27 mouse cellular contexts compared by ENCODE assay signal in the genomic region with DNA sequence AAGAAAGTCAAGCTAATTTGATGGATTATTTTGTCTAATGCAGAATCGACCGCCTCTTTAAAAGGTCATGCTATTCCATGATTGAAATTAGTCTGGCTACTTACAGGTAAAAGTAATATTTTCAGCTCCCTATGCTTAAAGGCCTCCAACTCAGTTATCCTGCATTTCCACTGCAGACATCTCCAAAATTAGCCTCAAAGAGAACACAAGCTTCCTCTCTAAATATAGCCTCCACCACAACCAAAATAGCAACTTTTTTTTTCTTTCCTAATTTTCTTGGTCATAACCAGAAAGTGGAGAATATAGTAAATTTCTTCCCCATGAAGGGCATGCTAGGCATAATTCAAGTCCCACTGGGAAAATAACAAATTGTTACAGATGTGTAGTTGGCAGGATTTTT.
"Had no signal": no experiment of that assay in that cellular context is flagged by ENCODE, and none has a peak within 500 bp of the region (broad histone marks: within the 10 kb centered on the region; RNA-seq: fewer than 3 reads in every experiment).

No protein-coding gene starts in this region.

- H3K9me3 ChIP-seq: embryonic facial prominence, embryonic 10.5 days; embryonic facial prominence, embryonic 12.5 days; embryonic facial prominence, embryonic 13.5 days; embryonic facial prominence, embryonic 15.5 days; forebrain, embryonic 10.5 days; forebrain, embryonic 13.5 days; forebrain, embryonic 15.5 days; heart, embryonic 10.5 days had no signal

- H3K9ac ChIP-seq: embryonic facial prominence, embryonic 12.5 days; embryonic facial prominence, embryonic 13.5 days; embryonic facial prominence, embryonic 15.5 days; forebrain, embryonic 13.5 days; forebrain, embryonic 15.5 days; forebrain, postnatal 0 days had no signal

- H3K36me3 ChIP-seq: embryonic facial prominence, embryonic 10.5 days; embryonic facial prominence, embryonic 12.5 days; embryonic facial prominence, embryonic 13.5 days; embryonic facial prominence, embryonic 15.5 days; forebrain, embryonic 10.5 days; forebrain, embryonic 15.5 days; heart, embryonic 10.5 days had no signal

- H3K4me2 ChIP-seq: embryonic facial prominence, embryonic 12.5 days; embryonic facial prominence, embryonic 13.5 days; embryonic facial prominence, embryonic 15.5 days; forebrain, embryonic 13.5 days; forebrain, embryonic 15.5 days had no signal

- DNase-seq: cerebellum, adult 2 months; cerebellum, adult 8-10 months; cerebellum, adult 9-10 months; cerebellum, adult 9-11 months; cerebellum, postnatal 10 days; cerebellum, postnatal 14 days; cerebellum, postnatal 25 days; cerebellum, postnatal 36 days; embryo, embryonic 11 days; forebrain, postnatal 0 days; gastrocnemius, adult 2 months; gastrocnemius, postnatal 10 days; gastrocnemius, postnatal 14 days; gastrocnemius, postnatal 25 days; gastrocnemius, postnatal 36 days; heart, adult 11 months had no signal

- ATAC-seq: forebrain, embryonic 13.5 days; forebrain, embryonic 14.5 days; forebrain, embryonic 15.5 days; forebrain, embryonic 16.5 days; forebrain, postnatal 0 days had no signal

- H3K4me3 ChIP-seq: embryonic facial prominence, embryonic 10.5 days; embryonic facial prominence, embryonic 12.5 days; embryonic facial prominence, embryonic 13.5 days; embryonic facial prominence, embryonic 15.5 days; erythroblast, embryonic 14.5 days; forebrain, embryonic 10.5 days; forebrain, embryonic 13.5 days; forebrain, embryonic 15.5 days; gastrocnemius, adult 2 months; heart, embryonic 10.5 days had no signal

- H3K27me3 ChIP-seq: embryonic facial prominence, embryonic 12.5 days; embryonic facial prominence, embryonic 13.5 days; embryonic facial prominence, embryonic 15.5 days; forebrain, embryonic 13.5 days; forebrain, embryonic 15.5 days had no signal

- H3K27ac ChIP-seq: embryonic facial prominence, embryonic 10.5 days; embryonic facial prominence, embryonic 12.5 days; embryonic facial prominence, embryonic 13.5 days; embryonic facial prominence, embryonic 15.5 days; forebrain, embryonic 10.5 days; forebrain, embryonic 13.5 days; forebrain, embryonic 15.5 days; heart, embryonic 10.5 days had no signal

- H3K4me1 ChIP-seq: embryonic facial prominence, embryonic 10.5 days; embryonic facial prominence, embryonic 12.5 days; embryonic facial prominence, embryonic 13.5 days; embryonic facial prominence, embryonic 15.5 days; forebrain, embryonic 10.5 days; forebrain, embryonic 13.5 days; forebrain, embryonic 15.5 days; heart, embryonic 10.5 days had no signal
